Mouse (Mus musculus): ENCODE measurements around the gene Rtbdn. TPM values are rescaled to one million over a fixed set of nuclear protein-coding genes. Genes with fewer than 3 reads are reported as not detected.

Rtbdn gene
- polyA plus RNA-seq, 1 experiment: 0.05 TPM

GRCm38 (mm10) chr8:84909949-84910348 is 36.8 kb upstream of the Rtbdn start:
- H3K27me3 ChIP-seq (ENCODE audit: control insufficient read depth, insufficient read depth, insufficient read length): no peaks in the 10 kb centered on the region
- H3K79me2 ChIP-seq (ENCODE audit: control insufficient read depth, insufficient read depth): no peaks in the 10 kb centered on the region
- no peak overlapping the region for H3K4me3 ChIP-seq (ENCODE audit: insufficient read depth, poor library complexity, severe bottlenecking)
- TF ChIP-seq MAX (IDR thresholded peaks at IDR 0.05) (no peak), FOSL1 (IDR thresholded peaks at IDR 0.05; ENCODE audit: insufficient read depth, low read length, poor library complexity, severe bottlenecking) (no peak), MYOG (IDR thresholded peaks at IDR 0.05; ENCODE audit: control insufficient read depth, extremely low read depth, insufficient read length) (no peak), USF1 (IDR thresholded peaks at IDR 0.05; ENCODE audit: low read depth) (no peak), CTCF (IDR thresholded peaks at IDR 0.05; ENCODE audit: control insufficient read depth, insufficient read depth, insufficient read length) (no peak), CEBPB (IDR thresholded peaks at IDR 0.05; ENCODE audit: low read depth) (no peak), MYOD1 (IDR thresholded peaks at IDR 0.05; ENCODE audit: control insufficient read depth, insufficient read length, low read depth) (no peak)
- H3K79me3 ChIP-seq (ENCODE audit: low read depth): no peaks in the 10 kb centered on the region
- H3K36me3 ChIP-seq (ENCODE audit: control insufficient read depth, insufficient read depth): no peaks in the 10 kb centered on the region
- H3ac ChIP-seq (ENCODE audit: control insufficient read depth, insufficient read length, low read depth): no peak overlapping the region

GRCm38 (mm10) chr8:84910551-84910950 is 36.2 kb upstream of the Rtbdn start:
- Histone ChIP-seq H3ac (ENCODE audit: control insufficient read depth, insufficient read length, low read depth) (no peak overlapping the region), H3K4me3 (ENCODE audit: insufficient read depth, poor library complexity, severe bottlenecking) (no peak overlapping the region), H3K79me2 (ENCODE audit: control insufficient read depth, insufficient read depth) (no peaks in the 10 kb centered on the region), H3K36me3 (ENCODE audit: control insufficient read depth, insufficient read depth) (no peaks in the 10 kb centered on the region), H3K79me3 (ENCODE audit: low read depth) (no peaks in the 10 kb centered on the region), H3K27me3 (ENCODE audit: control insufficient read depth, insufficient read depth, insufficient read length) (no peaks in the 10 kb centered on the region)
- TF ChIP-seq MAX (IDR thresholded peaks at IDR 0.05): no peak

DNA sequence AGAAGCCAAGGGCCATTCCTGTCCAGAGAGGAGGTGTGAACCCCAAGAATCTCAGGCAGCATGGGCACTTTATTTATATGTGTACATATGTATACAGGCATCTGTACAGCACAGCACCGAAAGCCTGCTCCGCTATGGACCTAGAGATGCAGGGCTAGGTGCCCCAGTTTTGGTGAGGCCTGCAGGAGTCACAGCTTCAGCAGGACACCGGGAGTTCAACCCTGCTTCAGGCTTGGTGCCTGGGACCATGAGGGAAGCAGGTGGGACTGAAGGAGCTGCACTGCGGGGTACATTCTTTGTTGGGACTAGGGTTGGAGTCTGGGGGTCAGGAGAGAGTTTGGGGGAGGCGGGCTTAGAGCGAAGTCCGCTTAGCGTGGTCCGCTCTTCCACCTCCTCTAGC is 34.9 kb upstream of the Rtbdn start:
- TF ChIP-seq FOSL1 (IDR thresholded peaks at IDR 0.05; ENCODE audit: insufficient read depth, low read length, poor library complexity, severe bottlenecking) (no peak), CEBPB (IDR thresholded peaks at IDR 0.05; ENCODE audit: low read depth) (no peak), CTCF (IDR thresholded peaks at IDR 0.05; ENCODE audit: control insufficient read depth, insufficient read depth, insufficient read length) (no peak), MYOD1 (IDR thresholded peaks at IDR 0.05; ENCODE audit: control insufficient read depth, insufficient read length, low read depth) (no peak), MAX (IDR thresholded peaks at IDR 0.05) (no peak), USF1 (IDR thresholded peaks at IDR 0.05; ENCODE audit: low read depth) (no peak), MYOG (IDR thresholded peaks at IDR 0.05; ENCODE audit: control insufficient read depth, extremely low read depth, insufficient read length) (no peak)
- no peaks in the 10 kb centered on the region for H3K79me3 ChIP-seq (ENCODE audit: low read depth)
- H3K27me3 ChIP-seq (ENCODE audit: control insufficient read depth, insufficient read depth, insufficient read length): no peaks in the 10 kb centered on the region
- no peak overlapping the region for H3ac ChIP-seq (ENCODE audit: control insufficient read depth, insufficient read length, low read depth)
- H3K4me3 ChIP-seq (ENCODE audit: insufficient read depth, poor library complexity, severe bottlenecking): no peak overlapping the region
- no peaks in the 10 kb centered on the region for H3K79me2 ChIP-seq (ENCODE audit: control insufficient read depth, insufficient read depth)
- no peaks in the 10 kb centered on the region for H3K36me3 ChIP-seq (ENCODE audit: control insufficient read depth, insufficient read depth)

GRCm38 (mm10) chr8:84912391-84912790 is 34.4 kb upstream of the Rtbdn start:
- TF ChIP-seq CEBPB (IDR thresholded peaks at IDR 0.05; ENCODE audit: low read depth): no peak
- no peak for TF ChIP-seq USF1 (IDR thresholded peaks at IDR 0.05; ENCODE audit: low read depth)
- no peak for TF ChIP-seq MYOD1 (IDR thresholded peaks at IDR 0.05; ENCODE audit: control insufficient read depth, insufficient read length, low read depth)
- TF ChIP-seq MYOG (IDR thresholded peaks at IDR 0.05; ENCODE audit: control insufficient read depth, extremely low read depth, insufficient read length): no peak
- no peak for TF ChIP-seq CTCF (IDR thresholded peaks at IDR 0.05; ENCODE audit: control insufficient read depth, insufficient read depth, insufficient read length)
- TF ChIP-seq MAX (IDR thresholded peaks at IDR 0.05): no peak
- TF ChIP-seq FOSL1 (IDR thresholded peaks at IDR 0.05; ENCODE audit: insufficient read depth, low read length, poor library complexity, severe bottlenecking): no peak
- Histone ChIP-seq H3K4me3 (ENCODE audit: insufficient read depth, poor library complexity, severe bottlenecking) (no peak overlapping the region), H3K27me3 (ENCODE audit: control insufficient read depth, insufficient read depth, insufficient read length) (peaks cover under 1% of the 10 kb centered on the region), H3ac (ENCODE audit: control insufficient read depth, insufficient read length, low read depth) (no peak overlapping the region), H3K79me2 (ENCODE audit: control insufficient read depth, insufficient read depth) (no peaks in the 10 kb centered on the region), H3K36me3 (ENCODE audit: control insufficient read depth, insufficient read depth) (no peaks in the 10 kb centered on the region), H3K79me3 (ENCODE audit: low read depth) (no peaks in the 10 kb centered on the region)

- no peak overlapping the region for H3K4me3 ChIP-seq (ENCODE audit: insufficient read depth, poor library complexity, severe bottlenecking)
- H3K36me3 ChIP-seq (ENCODE audit: control insufficient read depth, insufficient read depth): no peaks in the 10 kb centered on the region
- H3K79me2 ChIP-seq (ENCODE audit: control insufficient read depth, insufficient read depth): no peaks in the 10 kb centered on the region
- peaks cover 6% of the 10 kb centered on the region for H3K27me3 ChIP-seq (ENCODE audit: control insufficient read depth, insufficient read depth, insufficient read length)
- no peak for TF ChIP-seq CEBPB (IDR thresholded peaks at IDR 0.05; ENCODE audit: low read depth)
- no peak for TF ChIP-seq CTCF (IDR thresholded peaks at IDR 0.05; ENCODE audit: control insufficient read depth, insufficient read depth, insufficient read length)
- no peak for TF ChIP-seq USF1 (IDR thresholded peaks at IDR 0.05; ENCODE audit: low read depth)
- TF ChIP-seq FOSL1 (IDR thresholded peaks at IDR 0.05; ENCODE audit: insufficient read depth, low read length, poor library complexity, severe bottlenecking): no peak
- no peak for TF ChIP-seq MYOG (IDR thresholded peaks at IDR 0.05; ENCODE audit: control insufficient read depth, extremely low read depth, insufficient read length)
- TF ChIP-seq MAX (IDR thresholded peaks at IDR 0.05): no peak
- no peak overlapping the region for H3ac ChIP-seq (ENCODE audit: control insufficient read depth, insufficient read length, low read depth)
- no peaks in the 10 kb centered on the region for H3K79me3 ChIP-seq (ENCODE audit: low read depth)
Observed at GRCm38 (mm10) chr8:84912895-84913501, 33.8 kb upstream of the Rtbdn start.

- no peaks in the 10 kb centered on the region for H3K79me2 ChIP-seq (ENCODE audit: control insufficient read depth, insufficient read depth)
- H3K27me3 ChIP-seq (ENCODE audit: control insufficient read depth, insufficient read depth, insufficient read length): peaks cover 7% of the 10 kb centered on the region
- H3K79me3 ChIP-seq (ENCODE audit: low read depth): no peaks in the 10 kb centered on the region
- no peak overlapping the region for H3ac ChIP-seq (ENCODE audit: control insufficient read depth, insufficient read length, low read depth)
- no peaks in the 10 kb centered on the region for H3K36me3 ChIP-seq (ENCODE audit: control insufficient read depth, insufficient read depth)
- no peak for TF ChIP-seq MAX (IDR thresholded peaks at IDR 0.05)
- TF ChIP-seq CTCF (IDR thresholded peaks at IDR 0.05; ENCODE audit: control insufficient read depth, insufficient read depth, insufficient read length): no peak
- TF ChIP-seq USF1 (IDR thresholded peaks at IDR 0.05; ENCODE audit: low read depth): no peak
- TF ChIP-seq MYOG (IDR thresholded peaks at IDR 0.05; ENCODE audit: control insufficient read depth, extremely low read depth, insufficient read length): no peak
- TF ChIP-seq CEBPB (IDR thresholded peaks at IDR 0.05; ENCODE audit: low read depth): no peak
- no peak for TF ChIP-seq MYOD1 (IDR thresholded peaks at IDR 0.05; ENCODE audit: control insufficient read depth, insufficient read length, low read depth)
- no peak for TF ChIP-seq FOSL1 (IDR thresholded peaks at IDR 0.05; ENCODE audit: insufficient read depth, low read length, poor library complexity, severe bottlenecking)
- H3K4me3 ChIP-seq (ENCODE audit: insufficient read depth, poor library complexity, severe bottlenecking): no peak overlapping the region
Observed at GRCm38 (mm10) chr8:84913502-84913900, 33.3 kb upstream of the Rtbdn start.

Measured in C2C12 (cell line).